Mouse (Mus musculus): ENCODE data around the gene Pde10a.

DNA sequence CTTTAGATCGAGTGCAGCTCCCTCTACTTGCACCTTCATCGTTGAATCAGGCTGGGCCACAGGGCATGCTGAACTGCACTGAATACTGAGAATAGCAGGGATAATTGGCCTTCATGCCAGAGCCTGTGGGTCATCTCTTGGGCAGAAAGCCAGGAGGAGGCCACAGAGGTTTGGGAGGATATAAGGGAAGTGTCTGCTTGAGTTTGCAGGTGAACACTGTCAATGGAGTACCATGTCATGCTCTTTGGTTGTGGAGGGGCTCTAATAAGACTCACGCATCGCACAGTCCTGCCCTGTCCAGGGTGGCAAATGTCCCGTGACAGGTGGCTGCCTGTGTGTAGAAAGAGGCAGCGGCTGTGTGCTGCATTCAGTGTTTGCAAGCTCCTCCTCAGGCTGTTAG lies 433.0 kb downstream of the Pde10a start:
- TF ChIP-seq POLR2A (IDR thresholded peaks at IDR 0.05; ENCODE audit: borderline replicate concordance, low read depth, low read length): no peak
- TF ChIP-seq CTCF (IDR thresholded peaks at IDR 0.05; ENCODE audit: low read depth, low read length): no peak
